Mouse (Mus musculus): ENCODE results near the gene Zfp967. TPM values are rescaled to one million over a fixed set of nuclear protein-coding genes. Genes with fewer than 3 reads are reported as not detected.

Zfp967 gene
- not detected in 2 replicates for polyA plus RNA-seq (2012; rRNA removed; ENCODE audit: low replicate concordance)

DNA sequence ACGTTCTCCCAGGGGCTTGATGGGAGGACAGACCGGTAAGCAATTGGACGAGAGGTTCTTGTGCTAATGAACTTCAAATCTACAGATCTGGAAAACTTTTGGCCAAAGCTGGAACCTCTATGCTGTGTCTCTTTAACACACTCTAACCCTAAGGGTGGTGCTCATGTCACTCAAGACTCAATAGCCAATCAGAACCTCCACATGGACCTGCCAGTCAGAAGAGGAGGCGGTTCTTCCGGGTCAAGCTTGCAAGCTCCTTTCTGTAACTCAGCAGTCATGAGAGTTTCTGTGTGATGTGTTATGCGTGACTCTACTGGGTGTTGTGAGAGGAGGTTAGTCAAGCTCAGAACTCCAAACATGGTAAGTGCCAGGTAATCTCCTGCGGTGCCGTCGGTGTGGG, at the start of gene Zfp967:
Gene Zfp967 (plus strand): TSS at position 301 of the 400 bp plus-strand sequence.

GRCm38 (mm10) chr2:176486683-176487082, 34.2 kb upstream of the Zfp967 start, which contains the start of gene Gm14434:
Gene Gm14434, minus strand, starts transcription at chr2:176486783.

Other genes with a start within 250 kb of the Zfp967 start
- gene Gm11009, start 201.6 kb upstream of the Zfp967 start, polyA plus RNA-seq (2012; rRNA removed; ENCODE audit: low replicate concordance), result not detected in 2 replicates
- not detected in 2 replicates for gene Gm14435, start 97.5 kb upstream of the Zfp967 start, polyA plus RNA-seq (2012; rRNA removed; ENCODE audit: low replicate concordance)
- gene Gm14434, start 34.3 kb upstream of the Zfp967 start, polyA plus RNA-seq (2012; rRNA removed; ENCODE audit: low replicate concordance), result 0.45 TPM in 1 of 2 replicates, not detected in the other
- gene Gm14308, start 115.3 kb downstream of the Zfp967 start, polyA plus RNA-seq (2012; rRNA removed; ENCODE audit: low replicate concordance), result 0.27 and 0.50 TPM in 2 replicates
- gene Zfp973, start 149.5 kb downstream of the Zfp967 start, polyA plus RNA-seq (2012; rRNA removed; ENCODE audit: low replicate concordance), result 0.07 and 0.08 TPM in 2 replicates
- gene Gm14305, start 187.3 kb downstream of the Zfp967 start, polyA plus RNA-seq (2012; rRNA removed; ENCODE audit: low replicate concordance), result 0.08 and 0.11 TPM in 2 replicates

All from duodenum, adult 2 months (tissue).